Mouse (Mus musculus): ENCODE data around the gene Xntrpc. TPM values are rescaled to one million over a fixed set of nuclear protein-coding genes. Genes with fewer than 3 reads are reported as not detected.

Gene Xntrpc
- polyA plus RNA-seq (2012; rRNA removed): 5.9 and 6.7 TPM in 2 replicates

DNA sequence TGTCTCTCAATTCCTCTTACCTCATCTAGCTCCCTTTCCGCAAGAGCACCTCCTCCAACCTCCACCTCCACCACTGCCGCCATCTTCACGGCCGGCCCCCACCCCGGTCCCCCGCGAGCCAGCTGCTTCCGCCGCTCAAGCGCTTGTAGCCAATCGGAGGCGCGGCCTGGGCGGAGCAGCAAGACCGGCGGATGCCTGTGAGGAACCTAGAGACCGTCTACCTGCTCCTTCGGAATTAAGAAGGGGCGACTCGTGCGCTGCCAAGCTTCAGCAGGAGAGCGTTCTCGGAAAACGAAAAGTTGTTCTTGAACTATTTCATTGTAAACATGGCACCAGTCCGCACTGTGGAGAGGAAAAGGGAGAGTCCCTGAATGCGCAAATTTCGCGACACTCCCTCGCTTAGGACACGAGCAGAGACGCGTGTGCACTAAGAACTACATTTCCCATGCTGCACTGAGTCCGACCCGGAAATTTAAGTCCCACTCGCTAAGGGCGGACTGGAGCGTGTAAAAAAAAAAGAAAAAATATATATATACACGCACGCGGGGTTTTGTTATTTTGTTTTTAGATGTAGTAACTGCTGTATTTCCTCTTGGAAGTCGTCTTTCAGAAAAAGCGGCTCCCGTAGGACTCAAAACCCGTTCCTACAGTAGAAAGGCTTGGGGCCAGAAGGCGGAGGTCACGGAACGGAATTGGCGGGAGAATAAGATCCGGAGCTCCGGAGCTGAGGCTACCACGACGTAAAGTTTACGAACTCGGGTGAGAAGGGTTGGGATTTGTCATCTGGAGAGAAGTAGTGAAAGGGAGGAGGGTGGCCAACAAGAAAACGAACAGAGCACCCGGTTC, at the start of gene Xntrpc, which contains the start of the genes Rnf121 and Xndc1:
Gene Xntrpc (plus strand): TSS at position 668 of the 846 bp plus-strand sequence.
Gene Rnf121 (minus strand): TSS at position 424 of the 846 bp plus-strand sequence.
Gene Xndc1 (plus strand): TSS at position 466 of the 846 bp plus-strand sequence.

DNA sequence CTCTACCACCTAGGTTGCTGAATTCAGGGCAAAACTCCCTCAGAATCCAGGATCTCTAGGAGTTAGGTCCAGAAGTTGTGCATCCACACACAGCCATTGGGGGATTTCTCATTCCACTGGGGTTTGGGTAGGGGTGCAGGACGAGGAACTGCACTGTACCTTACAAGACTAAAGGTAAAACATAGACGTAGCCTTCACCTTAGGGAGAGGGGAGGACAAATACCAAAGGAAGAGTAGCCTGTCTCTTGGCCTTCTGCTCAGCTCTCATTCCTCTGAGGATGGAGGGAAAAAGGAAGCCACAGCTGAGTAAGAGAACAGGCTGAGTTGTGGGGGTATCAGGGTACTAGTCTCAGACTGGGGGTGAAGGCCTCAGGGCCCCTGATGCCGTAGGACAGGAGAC, 46.9 kb upstream of the Xntrpc start, which contains the start of gene Il18bp:
Gene Il18bp (minus strand): TSS at position 101 of the 400 bp plus-strand sequence.

DNA sequence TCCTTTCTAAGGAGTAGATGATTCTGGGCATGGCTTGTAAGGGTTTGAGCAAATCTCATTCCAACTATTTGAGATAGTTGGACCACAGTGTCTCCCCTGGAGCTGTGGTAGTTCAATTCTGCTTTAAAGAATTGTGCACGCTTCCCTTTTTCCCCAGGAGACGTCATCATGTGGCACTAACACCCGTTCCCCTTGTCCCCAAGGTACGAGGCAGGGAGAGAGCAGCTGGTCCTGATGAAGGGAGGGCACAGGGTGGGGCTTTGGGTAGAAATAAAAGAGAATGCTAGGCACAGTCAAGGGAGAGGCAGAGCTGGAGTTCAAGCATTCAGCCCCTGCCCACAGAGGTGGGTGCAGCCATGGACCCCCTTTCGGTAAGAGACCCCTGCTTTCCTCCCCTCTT, 17.3 kb downstream of the Xntrpc start, which contains the start of gene Trpc2:
Gene Trpc2 (plus strand): TSS at position 301 of the 400 bp plus-strand sequence.

DNA sequence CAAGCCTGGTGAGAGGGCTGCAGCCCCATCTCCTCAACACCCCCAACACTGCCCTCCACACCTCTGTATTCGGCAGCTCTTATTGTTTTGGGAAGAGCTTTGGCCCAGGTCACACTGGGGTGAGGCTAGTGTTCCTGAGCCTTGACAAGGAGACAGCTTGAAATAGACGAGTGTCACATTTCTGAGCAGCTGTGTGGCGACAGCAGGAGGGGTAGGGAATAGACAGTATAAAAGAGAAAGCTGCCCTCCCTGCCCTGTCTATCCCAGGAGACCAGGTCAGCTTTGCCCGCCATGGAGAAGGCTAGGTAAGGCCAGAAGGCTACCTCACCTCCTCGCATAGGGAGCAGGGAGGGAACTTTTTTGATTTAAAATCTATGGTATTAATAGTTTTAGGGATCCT, 36.0 kb downstream of the Xntrpc start, which contains the start of gene Art1:
Gene Art1 (plus strand): TSS at position 257 of the 400 bp plus-strand sequence.

DNA sequence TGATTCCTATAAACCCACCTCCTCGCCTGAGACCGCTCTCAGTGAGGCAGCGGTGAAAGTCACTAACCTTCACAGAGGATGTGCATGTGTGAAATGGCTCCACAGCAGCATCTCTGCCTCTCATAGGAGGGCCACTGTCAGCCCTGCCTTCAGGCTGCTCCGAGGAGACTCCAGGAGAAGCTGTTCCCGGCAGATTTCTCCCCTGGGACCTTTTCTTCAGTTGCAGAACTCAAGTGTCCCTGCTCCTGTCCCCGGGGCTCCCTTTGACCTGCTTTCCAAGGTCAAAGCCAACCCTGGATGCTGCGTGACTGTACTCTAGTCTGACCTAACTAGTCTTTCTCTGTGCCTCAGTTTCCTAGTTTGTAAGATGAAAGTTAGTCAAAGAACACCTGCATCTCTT, 43.7 kb downstream of the Xntrpc start, which contains the start of gene Art5:
Gene Art5 (minus strand): TSS at position 319 of the 400 bp plus-strand sequence.

DNA sequence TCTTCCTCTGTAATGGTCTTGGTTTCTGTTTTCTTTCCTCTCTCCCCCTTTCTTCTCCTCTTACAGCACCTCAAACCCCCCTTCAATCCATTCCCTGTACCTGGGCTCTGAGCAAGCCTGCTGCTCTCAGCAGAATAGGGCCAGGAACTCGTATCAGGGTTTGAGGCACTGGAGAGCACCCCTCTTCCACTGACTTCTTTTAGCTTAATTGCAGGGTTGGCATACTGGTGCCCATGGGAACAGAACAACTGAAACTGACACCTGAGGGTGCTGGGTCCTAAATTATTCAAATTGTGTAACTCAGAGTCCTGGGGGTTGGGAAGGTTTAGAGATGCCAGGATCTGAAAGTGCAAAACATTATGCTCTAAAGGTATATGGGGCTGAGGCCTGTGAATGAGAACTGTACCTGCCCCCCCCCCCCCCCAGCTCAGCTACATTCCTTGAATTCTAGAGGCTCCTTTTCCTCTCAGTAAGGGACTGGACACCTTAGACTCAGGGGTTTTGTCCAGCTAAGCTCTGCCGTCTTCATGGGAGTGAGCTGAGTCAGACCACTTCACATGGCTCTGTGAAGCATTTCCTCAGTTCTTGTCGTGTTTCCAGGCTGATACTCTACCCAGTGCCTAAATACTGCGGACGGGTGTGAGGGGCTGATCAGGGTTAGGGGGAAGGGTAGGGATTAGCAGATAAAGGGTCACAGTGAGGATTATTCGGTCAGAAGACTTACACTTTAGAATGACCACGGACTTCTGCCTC, 51.2 kb downstream of the Xntrpc start, which contains the start of gene Chrna10:
Gene Chrna10 (minus strand): TSS at position 250 of the 753 bp plus-strand sequence.

Other genes with a start within 250 kb of the Xntrpc start
- not detected in 2 replicates for gene Phox2a, start 247.4 kb upstream of the Xntrpc start, polyA plus RNA-seq (2012; rRNA removed)
- 193 and 201 TPM in 2 replicates for gene Inppl1, start 227.5 kb upstream of the Xntrpc start, polyA plus RNA-seq (2012; rRNA removed)
- gene Folr2, start 208.5 kb upstream of the Xntrpc start, polyA plus RNA-seq (2012; rRNA removed): 15.4 and 19.7 TPM in 2 replicates
- gene Anapc15, start 202.0 kb upstream of the Xntrpc start, polyA plus RNA-seq (2012; rRNA removed): 29.7 and 34.9 TPM in 2 replicates
- gene Folr1, start 194.9 kb upstream of the Xntrpc start, polyA plus RNA-seq (2012; rRNA removed): 73.4 and 105 TPM in 2 replicates
- gene Lamtor1, start 159.8 kb upstream of the Xntrpc start, polyA plus RNA-seq (2012; rRNA removed): 234 and 253 TPM in 2 replicates
- 0.18 and 0.29 TPM in 2 replicates for gene Tomt, start 159.4 kb upstream of the Xntrpc start, polyA plus RNA-seq (2012; rRNA removed)
- 29.5 and 38.8 TPM in 2 replicates for gene Lrrc51, start 131.8 kb upstream of the Xntrpc start, polyA plus RNA-seq (2012; rRNA removed)
- 108 TPM in 2 replicates for gene Numa1, start 131.6 kb upstream of the Xntrpc start, polyA plus RNA-seq (2012; rRNA removed)
- 9.9 and 14.9 TPM in 2 replicates for gene Il18bp, start 47.0 kb upstream of the Xntrpc start, polyA plus RNA-seq (2012; rRNA removed)
- gene Rnf121, start 244 bp upstream of the Xntrpc start, polyA plus RNA-seq (2012; rRNA removed): 21.4 and 22.0 TPM in 2 replicates
- 23.2 and 28.9 TPM in 2 replicates for gene Xndc1, start 202 bp upstream of the Xntrpc start, polyA plus RNA-seq (2012; rRNA removed)
- gene Trpc2, start 17.4 kb downstream of the Xntrpc start, polyA plus RNA-seq (2012; rRNA removed): not detected in 2 replicates
- gene Art1, start 36.0 kb downstream of the Xntrpc start, polyA plus RNA-seq (2012; rRNA removed): 0.17 and 0.18 TPM in 2 replicates
- gene Art5, start 43.8 kb downstream of the Xntrpc start, polyA plus RNA-seq (2012; rRNA removed): 0.40 and 0.51 TPM in 2 replicates
- 0.11 and 0.22 TPM in 2 replicates for gene Chrna10, start 51.1 kb downstream of the Xntrpc start, polyA plus RNA-seq (2012; rRNA removed)
- 13.0 and 18.4 TPM in 2 replicates for gene Nup98, start 144.5 kb downstream of the Xntrpc start, polyA plus RNA-seq (2012; rRNA removed)
- gene Pgap2, start 144.5 kb downstream of the Xntrpc start, polyA plus RNA-seq (2012; rRNA removed): 217 and 255 TPM in 2 replicates
- gene Rhog, start 190.3 kb downstream of the Xntrpc start, polyA plus RNA-seq (2012; rRNA removed): 73.3 and 99.2 TPM in 2 replicates
- gene Stim1, start 202.1 kb downstream of the Xntrpc start, polyA plus RNA-seq (2012; rRNA removed): 76.9 and 80.7 TPM in 2 replicates

All from ovary, adult 2 months (tissue).